Mouse (Mus musculus) erythroblast, embryonic 14.5 days (primary cell): ENCODE results near the gene Rgs7bp. TPM values are rescaled to one million over a fixed set of nuclear protein-coding genes. Genes with fewer than 3 reads are reported as not detected.

Source experiments
- H3K27me3 ChIP-seq: 2 replicates; pipeline ENCODE4 v1.6.1; 2012; ENCODE audit warnings: inconsistent platforms; ENCODE audit not compliant: control insufficient read depth
- H3K36me3 ChIP-seq: 2 replicates; pipeline ENCODE4 v1.6.1; 2012; ENCODE audit warnings: mild to moderate bottlenecking, inconsistent platforms; ENCODE audit not compliant: control insufficient read depth
- H3K4me1 ChIP-seq: 2 replicates; pipeline ENCODE4 v1.6.1; 2012; ENCODE audit warnings: inconsistent platforms; ENCODE audit not compliant: control insufficient read depth
- H3K4me3 ChIP-seq: replicated peaks from 2 replicates; pipeline ENCODE3; 2012; ENCODE audit warnings: moderate library complexity, mild to moderate bottlenecking, inconsistent platforms
- H3K9me3 ChIP-seq: 2 replicates; pipeline ENCODE4 v1.6.1; 2012; ENCODE audit warnings: low read length, inconsistent platforms, mixed read lengths; ENCODE audit not compliant: control insufficient read depth
- GATA1 ChIP-seq: IDR thresholded peaks from 2 replicates; pipeline ENCODE4 v1.6.1; 2012; ENCODE audit warnings: low read length, inconsistent platforms, mixed read lengths
- TAL1 ChIP-seq: IDR thresholded peaks from 3 replicates; pipeline ENCODE4 v1.6.1; 2012; ENCODE audit warnings: low read length, inconsistent platforms, mixed read lengths
- polyA plus RNA-seq: library from polyadenylated mRNA; stranded (reverse); fragments of >175 nt; gene quantifications from 2 replicates; pipeline ENCODE4 v1.2.3, GENCODE M21; 2012

Rgs7bp gene
- polyA plus RNA-seq, 1 experiment, result not detected

DNA sequence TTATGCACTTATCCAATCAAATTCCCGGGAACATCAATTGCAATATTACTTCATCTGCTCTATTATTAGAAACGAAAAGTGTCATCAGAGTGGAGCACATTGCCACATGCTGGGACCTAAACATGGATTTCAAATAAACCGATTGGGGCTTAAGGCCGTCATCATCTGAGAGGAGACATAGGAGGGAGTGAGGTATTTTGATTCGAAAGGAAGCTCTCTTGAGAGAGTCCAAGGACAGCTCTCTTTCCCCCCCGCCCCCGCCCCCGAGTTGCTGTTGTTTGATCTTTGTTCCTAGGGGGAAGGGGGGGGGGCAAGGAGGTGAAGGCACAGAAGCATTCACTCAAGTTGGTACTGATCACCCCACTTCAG lies 195 bp upstream of the Rgs7bp start:
- TF ChIP-seq GATA1, result no peak
- no peak for TF ChIP-seq TAL1
- peak overlapping the region; percentile 25 for H3K4me3 ChIP-seq
- H3K4me1 ChIP-seq, result no peaks in the 10 kb centered on the region
- no peaks in the 10 kb centered on the region for H3K36me3 ChIP-seq
- H3K9me3 ChIP-seq, result no peaks in the 10 kb centered on the region
- H3K27me3 ChIP-seq, result peaks cover 55% of the 10 kb centered on the region

DNA sequence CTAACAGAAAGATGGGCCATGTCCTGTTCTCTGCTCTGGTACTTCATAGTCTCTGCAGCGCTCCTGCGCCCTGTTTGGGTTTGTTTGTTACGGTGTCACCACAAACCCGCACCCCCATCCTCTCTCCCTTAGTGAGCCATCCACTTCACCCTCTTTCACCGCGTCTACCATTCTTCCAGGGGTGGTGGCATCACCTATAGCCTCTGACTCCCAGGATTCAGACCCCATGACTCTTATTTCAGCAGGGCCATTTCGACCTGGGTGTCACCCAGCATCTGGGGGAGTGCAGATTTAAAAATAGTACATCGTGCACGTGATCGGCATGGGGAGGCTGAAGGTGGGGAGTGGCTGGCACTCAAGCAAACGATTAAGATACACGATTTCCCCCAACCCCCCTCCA lies 1.1 kb downstream of the Rgs7bp start:
- Histone ChIP-seq H3K4me3 (no peak overlapping the region), H3K9me3 (no peaks in the 10 kb centered on the region), H3K36me3 (no peaks in the 10 kb centered on the region), H3K4me1 (no peaks in the 10 kb centered on the region), H3K27me3 (peaks cover 59% of the 10 kb centered on the region)
- TF ChIP-seq GATA1 (no peak), TAL1 (no peak)

DNA sequence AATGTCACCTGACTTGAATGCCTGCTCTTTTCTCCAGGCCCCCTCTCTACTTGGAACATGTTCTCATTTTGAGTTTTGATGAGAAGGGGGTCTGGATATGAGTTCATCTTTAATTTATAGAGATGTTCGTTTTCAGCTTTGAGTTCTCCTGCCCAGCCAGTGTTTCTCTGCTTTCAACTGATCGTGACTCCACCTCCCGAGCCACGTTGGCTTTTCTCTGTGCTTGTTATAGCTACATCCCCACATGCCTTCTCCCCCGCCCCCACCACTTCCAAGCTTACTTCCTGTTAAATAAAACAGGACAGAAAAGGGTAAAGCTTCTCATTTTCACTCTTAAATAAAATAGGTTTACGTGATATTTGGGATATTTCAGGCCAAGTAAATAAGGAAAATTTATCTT lies 3.3 kb downstream of the Rgs7bp start:
- H3K4me1 ChIP-seq, result no peaks in the 10 kb centered on the region
- peaks cover 67% of the 10 kb centered on the region for H3K27me3 ChIP-seq
- H3K4me3 ChIP-seq, result no peak overlapping the region
- no peaks in the 10 kb centered on the region for H3K36me3 ChIP-seq
- TF ChIP-seq TAL1 (no peak), GATA1 (no peak)
- no peaks in the 10 kb centered on the region for H3K9me3 ChIP-seq

DNA sequence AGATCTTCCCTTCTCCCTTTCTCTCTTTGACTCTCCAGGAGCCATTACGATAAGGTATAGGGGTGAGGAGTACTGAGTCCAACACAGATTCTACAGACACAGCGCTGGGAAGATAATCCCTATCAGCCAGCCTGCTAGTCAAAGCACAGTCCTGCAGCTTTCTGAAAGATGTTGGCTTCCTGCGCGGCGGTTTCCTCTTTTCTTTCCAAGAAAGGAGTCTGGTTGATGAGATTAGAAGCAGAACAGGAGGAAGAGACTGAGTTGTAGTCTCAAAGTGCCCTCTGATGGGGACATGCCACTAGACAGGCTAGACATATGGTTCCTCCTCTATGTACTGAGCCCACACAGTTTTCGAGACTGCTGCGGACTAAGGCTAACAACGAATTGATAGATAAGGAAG lies 6.1 kb downstream of the Rgs7bp start:
- no peaks in the 10 kb centered on the region for H3K4me1 ChIP-seq
- no peaks in the 10 kb centered on the region for H3K9me3 ChIP-seq
- H3K36me3 ChIP-seq, result no peaks in the 10 kb centered on the region
- no peak overlapping the region for H3K4me3 ChIP-seq
- H3K27me3 ChIP-seq, result peaks cover 39% of the 10 kb centered on the region
- TF ChIP-seq GATA1 (no peak), TAL1 (no peak)

DNA sequence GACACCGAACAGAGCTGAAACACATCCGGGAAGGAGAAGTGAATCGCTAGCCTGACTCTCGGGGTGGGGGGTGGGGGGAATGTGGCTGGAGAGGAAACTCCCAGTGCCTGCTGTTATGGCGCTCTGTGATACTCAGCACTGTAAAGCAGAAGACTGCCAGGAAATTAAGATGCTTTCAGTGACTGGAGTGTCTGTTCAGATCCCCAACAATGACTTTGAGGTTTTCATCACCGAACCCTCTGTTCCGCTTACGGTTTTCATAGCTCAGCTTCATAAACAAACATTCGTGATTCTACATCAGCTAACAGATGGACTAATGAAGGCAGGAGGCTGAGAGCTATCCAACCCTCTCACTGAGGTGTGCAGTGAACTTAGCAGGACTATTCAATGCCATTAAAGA lies 7.4 kb downstream of the Rgs7bp start:
- Histone ChIP-seq H3K9me3 (no peaks in the 10 kb centered on the region), H3K4me1 (no peaks in the 10 kb centered on the region), H3K27me3 (peaks cover 26% of the 10 kb centered on the region), H3K36me3 (no peaks in the 10 kb centered on the region), H3K4me3 (no peak overlapping the region)
- TF ChIP-seq GATA1, result no peak
- TF ChIP-seq TAL1, result no peak

DNA sequence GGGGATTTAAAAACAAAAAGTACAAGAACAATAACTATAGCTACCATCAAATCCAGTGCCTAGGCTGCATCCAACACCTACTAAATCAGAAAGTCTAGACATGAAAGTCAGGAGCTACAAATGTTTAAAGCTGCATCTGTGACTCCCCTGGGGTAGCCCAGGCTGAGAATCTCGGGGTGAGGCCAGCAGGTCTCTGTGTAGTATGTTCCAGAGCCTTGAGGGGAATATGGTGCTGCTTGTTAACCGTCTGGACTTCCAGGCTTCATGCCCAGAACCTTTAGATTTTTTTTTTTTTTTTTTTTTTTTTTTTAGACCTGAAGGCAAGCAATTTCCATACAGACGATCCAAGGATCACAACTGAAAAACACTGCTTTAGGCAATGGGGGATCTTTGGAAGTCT lies 10.8 kb downstream of the Rgs7bp start:
- H3K9me3 ChIP-seq, result no peaks in the 10 kb centered on the region
- no peaks in the 10 kb centered on the region for H3K36me3 ChIP-seq
- H3K4me1 ChIP-seq, result no peaks in the 10 kb centered on the region
- H3K4me3 ChIP-seq, result no peak overlapping the region
- no peak for TF ChIP-seq TAL1
- peaks cover 13% of the 10 kb centered on the region for H3K27me3 ChIP-seq

DNA sequence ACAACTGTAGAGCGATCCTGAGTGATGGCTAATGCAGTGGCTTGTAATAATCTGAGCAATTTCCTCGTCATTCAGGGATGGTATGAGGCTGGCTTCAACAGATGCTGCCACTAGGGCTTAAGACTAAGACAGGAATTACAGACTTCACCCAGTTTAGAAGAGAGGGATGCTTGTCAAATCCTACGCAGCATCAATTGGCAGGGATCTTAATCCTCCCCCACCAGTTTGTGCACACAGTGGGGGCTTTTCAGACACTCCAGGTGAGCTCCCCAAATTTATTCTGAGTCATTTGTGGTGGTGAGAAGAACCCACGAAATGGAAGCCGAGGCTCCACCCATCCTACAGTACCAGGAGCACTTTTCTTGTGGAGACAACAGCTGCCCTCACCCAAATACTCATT lies 16.4 kb downstream of the Rgs7bp start:
- H3K4me3 ChIP-seq, result no peak overlapping the region
- no peaks in the 10 kb centered on the region for H3K27me3 ChIP-seq

DNA sequence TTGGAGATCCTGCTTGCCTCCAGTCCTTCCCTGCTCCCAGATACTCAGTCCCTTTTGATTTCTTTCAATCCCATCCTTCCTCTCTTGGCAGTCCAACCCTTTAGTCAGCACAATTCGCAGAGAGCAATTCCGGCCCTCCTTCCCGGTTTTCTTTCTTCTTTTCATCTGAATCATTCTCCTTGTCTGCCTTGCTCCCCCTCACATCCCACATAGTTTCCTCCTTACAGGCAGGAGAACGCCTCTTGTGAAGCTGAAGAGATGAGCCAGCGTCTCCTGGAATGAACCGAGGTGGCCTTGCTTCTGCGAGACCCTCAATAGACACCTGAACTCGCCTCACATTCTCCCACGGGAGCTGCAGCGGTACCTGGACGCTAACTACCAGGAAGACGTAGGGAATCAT lies 16.9 kb downstream of the Rgs7bp start:
- Histone ChIP-seq H3K9me3 (no peaks in the 10 kb centered on the region), H3K27me3 (no peaks in the 10 kb centered on the region), H3K4me3 (no peak overlapping the region), H3K4me1 (no peaks in the 10 kb centered on the region), H3K36me3 (no peaks in the 10 kb centered on the region)
- TF ChIP-seq GATA1 (no peak), TAL1 (no peak)

More for the DNA sequence above, 16.4 kb downstream of the Rgs7bp start:
- Histone ChIP-seq H3K9me3 (no peaks in the 10 kb centered on the region), H3K4me1 (no peaks in the 10 kb centered on the region), H3K36me3 (no peaks in the 10 kb centered on the region)
- TF ChIP-seq GATA1, result no peak
- no peak for TF ChIP-seq TAL1

DNA sequence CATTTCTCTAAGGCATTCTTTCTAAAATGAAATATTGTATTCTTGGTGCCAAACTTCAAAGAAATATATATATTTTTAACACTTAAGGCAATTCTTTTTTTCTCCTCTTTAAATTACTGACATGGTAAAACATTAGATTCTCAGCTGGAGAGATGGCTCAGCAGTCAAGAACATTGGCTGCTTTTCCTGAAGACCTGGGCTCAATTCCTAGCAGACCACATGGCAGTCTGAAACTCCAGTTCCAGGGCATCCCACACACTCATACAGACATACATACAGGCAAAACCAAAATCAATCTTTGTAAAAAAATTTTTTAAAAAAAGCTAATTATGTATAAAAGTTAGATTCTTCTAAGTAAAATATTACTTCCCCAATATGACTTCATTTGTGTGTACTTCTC lies 22.8 kb downstream of the Rgs7bp start:
- no peak overlapping the region for H3K4me3 ChIP-seq
- no peaks in the 10 kb centered on the region for H3K27me3 ChIP-seq
- H3K36me3 ChIP-seq, result no peaks in the 10 kb centered on the region

DNA sequence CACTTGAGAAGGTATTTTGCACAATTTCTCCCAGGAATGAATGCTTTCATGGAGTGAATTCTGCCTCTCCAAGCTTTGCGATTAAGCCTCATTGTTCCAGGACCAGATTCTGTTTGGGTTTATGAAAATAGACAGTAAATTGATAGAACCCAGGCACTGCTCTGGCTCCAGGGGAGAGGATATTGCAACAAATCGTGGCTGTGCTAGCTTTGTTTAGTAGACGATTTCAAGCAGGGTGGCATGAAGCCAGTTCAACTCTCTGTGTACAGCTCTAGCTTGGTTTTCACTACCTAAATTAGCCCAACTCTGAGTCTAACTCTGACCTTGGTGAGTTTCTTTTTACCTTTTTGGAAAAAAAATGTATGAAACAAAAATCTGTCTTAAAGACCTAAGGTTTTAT lies 26.5 kb downstream of the Rgs7bp start:
- no peaks in the 10 kb centered on the region for H3K36me3 ChIP-seq
- no peaks in the 10 kb centered on the region for H3K9me3 ChIP-seq
- H3K4me3 ChIP-seq, result no peak overlapping the region
- TF ChIP-seq GATA1 (no peak), TAL1 (no peak)
- H3K27me3 ChIP-seq, result no peaks in the 10 kb centered on the region
- H3K4me1 ChIP-seq, result no peaks in the 10 kb centered on the region

More for the DNA sequence above, 22.8 kb downstream of the Rgs7bp start:
- no peaks in the 10 kb centered on the region for H3K9me3 ChIP-seq
- no peak for TF ChIP-seq GATA1
- no peak for TF ChIP-seq TAL1
- H3K4me1 ChIP-seq, result no peaks in the 10 kb centered on the region
